Mouse (Mus musculus) retina, embryonic 14.5 days (tissue): ENCODE data around the gene Grk3.

Experiments used
- DNase-seq: peaks from one replicate; pipeline ENCODE4 v3.0.0-alpha.2; 2015; ENCODE audit warnings: low spot score

The Grk3 gene

DNA sequence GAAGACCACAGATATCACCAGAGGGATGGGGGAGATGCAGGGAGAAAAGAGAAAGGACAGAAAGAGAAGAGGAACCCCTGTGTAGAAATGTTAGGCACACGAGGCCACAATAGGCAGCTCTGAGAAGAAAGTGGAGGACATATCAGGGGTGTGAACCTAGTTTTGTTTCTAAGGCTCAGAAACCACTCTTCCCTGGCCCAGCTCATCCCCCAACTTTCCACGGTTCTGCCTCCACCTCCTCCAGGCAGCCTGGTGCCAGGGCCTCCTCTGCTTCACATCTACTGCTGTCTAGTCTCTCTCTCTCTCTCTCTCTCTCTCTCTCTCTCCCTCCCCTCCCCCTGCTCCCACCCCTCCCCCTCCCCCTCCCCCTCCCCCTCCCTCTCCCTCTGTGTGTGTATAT lies 7.1 kb downstream of the Grk3 start:
- DNase-seq = no peak

DNA sequence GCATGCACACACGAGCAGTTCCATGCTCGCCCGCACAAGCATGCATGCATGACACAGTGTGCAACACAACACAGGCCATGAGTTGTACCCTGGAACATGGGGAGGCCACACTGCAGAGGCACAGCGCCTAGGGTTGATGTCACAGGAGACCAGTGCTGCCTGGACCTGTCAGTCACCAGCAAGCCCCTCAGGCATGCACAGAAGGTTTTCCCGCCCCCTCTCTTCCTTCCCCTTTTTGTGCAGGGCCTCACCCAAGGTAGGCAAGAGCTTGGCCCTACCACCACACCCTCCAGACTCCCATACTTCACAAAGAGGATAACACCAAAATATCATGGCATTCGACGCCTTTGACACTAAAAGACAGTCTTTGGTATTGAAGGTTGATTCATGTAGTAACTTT lies 8.6 kb downstream of the Grk3 start:
- DNase-seq = no peak

DNA sequence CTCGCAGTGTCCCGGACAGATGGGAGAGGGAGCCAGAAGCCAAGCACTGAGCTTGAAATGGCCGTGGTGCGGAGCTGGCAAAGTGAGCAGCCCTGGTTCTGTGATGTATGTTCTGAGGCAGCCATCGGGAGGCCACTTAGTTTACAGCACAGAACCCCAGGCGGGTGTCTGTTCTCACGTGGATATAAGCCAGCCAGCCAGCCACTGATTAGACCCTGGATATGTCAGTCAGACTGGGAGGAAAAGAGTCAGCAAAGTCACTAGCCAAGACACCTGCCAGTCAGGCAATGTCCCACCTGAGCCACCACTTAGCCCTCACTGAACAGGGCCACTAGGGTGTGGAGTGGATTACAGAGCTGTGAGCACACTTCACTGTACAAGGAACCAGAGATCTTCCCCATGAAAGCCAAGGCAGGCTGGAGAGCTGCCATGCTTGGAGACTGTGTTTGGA lies 9.6 kb downstream of the Grk3 start:
- no peak for DNase-seq

DNA sequence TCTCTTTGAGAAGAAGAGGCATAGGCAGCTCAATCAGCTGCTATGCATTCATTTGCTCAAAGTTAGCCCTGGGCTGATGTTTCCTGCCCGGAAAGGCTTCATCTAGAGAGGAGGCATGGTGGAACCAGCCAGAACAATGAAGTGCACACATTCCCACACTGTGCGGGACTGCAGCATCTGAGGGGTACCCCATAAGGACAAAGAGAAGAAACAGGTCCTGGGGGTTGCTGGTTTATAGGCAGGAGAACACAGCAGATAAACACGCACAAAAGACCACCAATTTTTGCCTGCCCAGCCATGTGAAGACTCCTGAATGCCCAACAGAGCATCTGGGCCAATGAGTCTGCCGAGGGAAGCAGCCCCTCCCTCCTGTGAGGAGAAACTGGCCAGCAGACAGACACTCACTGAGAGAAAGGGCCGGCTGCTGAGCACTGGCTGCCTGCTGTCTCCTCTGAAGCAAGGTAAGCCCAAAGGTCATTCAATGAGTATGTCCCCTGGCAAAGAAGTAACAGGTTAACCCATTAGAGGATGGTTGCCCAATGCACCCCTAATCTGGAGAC lies 12.7 kb downstream of the Grk3 start:
- peak; percentile 41 for DNase-seq

DNA sequence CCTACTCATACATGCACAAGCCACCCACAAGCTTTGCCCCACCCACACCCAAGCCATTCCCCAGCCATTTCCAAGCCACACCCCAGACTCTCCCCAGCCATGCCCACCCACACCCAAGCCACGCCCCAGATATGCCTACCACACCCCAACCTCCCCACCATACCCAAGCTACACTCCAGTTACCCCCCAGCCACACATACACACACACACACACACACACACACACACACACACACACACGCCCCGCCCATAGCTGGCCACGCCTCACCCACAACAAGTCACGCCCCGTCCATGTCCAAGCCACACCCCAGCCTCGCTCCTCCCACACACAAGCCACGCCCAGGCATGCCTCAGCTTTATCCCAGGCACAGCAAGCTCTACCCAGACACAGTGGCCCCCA lies 16.4 kb downstream of the Grk3 start:
- no peak for DNase-seq

DNA sequence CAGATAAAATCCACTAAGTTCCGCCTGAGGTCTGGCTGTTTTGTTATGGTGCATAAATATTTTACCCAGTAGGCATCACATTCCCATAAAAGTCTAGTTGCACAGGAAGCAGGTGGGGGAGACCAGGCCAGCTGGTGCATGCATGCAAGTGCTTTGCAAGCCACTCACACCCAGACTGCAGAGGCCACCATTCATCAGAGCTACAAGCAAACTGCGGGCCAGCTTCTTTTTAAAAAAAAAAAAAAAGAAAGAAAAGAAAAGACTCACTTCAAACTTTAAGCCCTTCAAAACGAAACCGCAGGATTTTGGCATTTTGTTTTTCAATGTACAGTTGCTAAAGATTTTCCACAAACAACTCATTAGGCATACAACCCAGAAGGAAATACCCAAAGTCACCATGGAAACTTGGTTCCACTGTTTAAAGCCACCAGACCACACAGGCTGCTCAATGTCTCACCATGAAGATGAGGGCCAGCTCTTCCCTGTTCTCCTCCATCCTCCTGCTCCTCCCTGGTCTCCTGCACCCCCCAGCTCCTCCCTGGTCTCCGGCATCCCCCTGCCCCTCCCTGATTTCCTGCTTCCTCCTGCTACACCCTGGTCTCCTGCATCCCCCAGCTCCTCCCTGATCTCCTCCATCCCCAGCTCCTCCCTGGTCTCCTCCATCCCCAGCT lies 17.9 kb downstream of the Grk3 start:
- DNase-seq = no peak

DNA sequence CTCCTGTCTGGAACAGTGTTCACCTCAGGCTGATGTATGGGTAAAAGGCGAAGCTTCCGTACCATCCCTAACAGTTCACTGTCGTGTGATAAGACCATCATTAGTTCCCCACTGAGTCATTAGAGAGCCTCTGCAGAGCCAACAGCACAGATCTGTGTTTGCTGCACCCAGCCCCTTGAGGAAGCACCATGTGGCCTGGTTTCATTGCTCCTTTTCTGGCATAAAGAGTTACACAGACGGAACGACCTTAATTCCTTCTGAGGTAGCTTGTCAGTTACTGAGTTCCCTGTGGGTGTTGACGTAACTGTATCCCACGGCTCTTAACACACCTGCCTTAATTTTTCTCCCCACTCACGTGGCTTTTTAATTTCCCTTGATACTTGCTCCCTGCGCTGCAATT lies 24.3 kb downstream of the Grk3 start:
- DNase-seq = no peak

DNA sequence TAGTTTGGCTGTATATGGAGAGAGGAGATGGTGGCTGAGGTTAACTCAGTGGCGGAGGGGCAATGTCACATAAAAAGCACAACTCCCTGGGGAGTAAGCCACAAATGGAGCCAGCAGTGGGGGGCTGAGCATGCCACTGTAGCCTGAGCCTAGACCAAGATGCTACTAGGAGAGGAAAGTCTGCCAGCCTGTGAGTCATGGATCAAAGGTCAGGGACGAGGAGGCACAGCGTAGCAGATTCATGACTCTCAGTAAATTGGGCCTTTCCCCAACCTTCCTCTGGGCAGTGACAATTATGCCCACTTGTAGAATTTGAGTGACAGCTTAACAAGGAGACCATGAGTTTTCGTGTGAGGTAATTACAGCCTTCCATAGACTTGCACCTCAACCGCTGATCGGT lies 33.7 kb downstream of the Grk3 start:
- DNase-seq = no peak

DNA sequence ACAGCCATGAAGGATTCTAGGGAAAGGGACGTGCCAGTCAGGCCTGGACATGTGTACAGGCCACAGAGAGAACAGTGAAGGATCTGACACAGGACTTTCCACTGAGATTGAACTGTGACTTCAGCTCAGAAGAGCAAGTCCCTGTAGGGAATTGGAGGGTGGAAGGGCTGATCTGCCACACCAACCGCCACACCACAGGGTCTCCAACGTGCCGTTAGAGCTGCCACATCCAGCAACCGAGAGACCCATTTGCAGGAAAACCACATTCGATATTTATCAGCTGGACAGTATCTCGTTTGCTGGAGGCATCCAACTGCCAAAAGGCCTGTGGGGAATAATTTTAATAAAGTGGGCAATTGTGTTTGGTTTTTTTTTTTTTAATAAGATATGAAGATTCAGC lies 35.9 kb downstream of the Grk3 start:
- no peak for DNase-seq

DNA sequence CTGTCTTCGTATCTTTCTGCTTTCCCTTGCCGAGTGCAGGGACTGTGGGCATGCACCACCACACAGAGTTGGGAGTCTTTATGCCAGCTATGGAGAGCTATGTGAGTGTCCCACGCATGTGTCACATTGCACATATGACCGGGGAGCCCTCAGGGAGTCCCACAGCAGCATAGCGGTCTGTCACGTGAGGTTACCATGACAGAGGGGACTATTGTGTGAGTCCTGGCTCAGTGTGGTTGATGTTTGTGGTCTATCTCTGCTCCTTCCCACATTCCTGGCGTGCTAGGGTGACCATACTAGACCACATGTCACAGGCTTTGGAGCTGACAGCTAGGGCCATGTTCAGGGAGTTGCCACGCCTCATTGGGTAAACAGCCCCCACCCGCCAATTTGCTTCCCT lies 36.4 kb downstream of the Grk3 start:
- DNase-seq = no peak

DNA sequence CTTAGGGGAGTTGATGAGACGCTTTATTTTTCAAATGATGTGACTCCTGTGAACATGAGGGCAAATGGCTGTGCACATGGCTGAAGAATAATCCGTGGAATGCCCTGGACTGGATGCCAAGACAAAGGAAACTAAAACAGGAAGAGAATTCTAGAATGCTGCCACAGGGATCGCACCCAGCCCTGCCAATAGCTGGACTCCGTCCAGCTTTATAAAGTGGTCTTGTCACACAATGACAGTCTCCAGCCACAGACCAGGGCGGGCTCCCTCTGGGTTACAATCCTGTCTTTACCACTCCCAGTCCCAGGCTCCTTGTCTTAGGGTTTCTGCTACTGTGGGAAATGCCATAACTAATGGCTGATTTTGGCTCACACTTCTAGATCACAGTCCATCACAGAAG lies 38.5 kb downstream of the Grk3 start:
- no peak for DNase-seq

DNA sequence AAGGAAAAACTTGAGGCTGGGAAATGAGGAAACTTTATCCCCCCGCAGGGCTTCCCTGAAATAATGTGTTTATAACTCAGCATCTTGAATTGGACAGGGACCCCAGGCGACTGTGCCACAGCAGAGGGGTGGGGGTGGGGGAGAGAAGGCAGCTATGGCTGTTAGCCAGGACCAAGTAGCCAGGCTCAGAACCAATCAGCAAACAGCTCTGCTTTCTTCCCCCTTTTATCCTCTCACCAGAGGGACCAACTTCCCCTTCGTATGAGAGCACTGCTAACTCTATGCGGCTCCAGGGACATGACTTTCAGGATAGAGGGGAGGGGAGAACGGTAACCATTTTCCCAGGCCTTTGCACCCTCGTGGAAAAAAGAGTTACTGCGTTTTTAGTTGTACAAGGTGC lies 42.0 kb downstream of the Grk3 start:
- DNase-seq = no peak

DNA sequence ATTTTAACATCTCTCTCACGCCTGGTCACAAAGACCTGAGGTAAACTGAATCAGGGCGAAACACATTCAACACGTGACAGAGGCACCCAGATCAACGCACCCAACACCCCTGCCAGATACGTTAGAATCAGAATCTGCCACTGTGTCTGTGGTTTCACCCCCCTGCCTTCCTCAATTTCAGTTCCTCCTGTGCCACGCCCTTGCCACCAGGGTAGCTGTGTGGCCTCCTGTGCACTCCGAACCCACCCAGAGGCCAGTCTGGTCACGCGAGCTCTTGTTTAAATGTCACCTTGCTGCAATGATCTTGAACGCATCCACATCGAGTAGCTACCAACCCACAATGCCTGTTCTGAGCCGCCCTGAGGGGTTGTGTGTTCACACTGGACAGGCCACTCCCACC lies 43.3 kb downstream of the Grk3 start:
- no peak for DNase-seq

DNA sequence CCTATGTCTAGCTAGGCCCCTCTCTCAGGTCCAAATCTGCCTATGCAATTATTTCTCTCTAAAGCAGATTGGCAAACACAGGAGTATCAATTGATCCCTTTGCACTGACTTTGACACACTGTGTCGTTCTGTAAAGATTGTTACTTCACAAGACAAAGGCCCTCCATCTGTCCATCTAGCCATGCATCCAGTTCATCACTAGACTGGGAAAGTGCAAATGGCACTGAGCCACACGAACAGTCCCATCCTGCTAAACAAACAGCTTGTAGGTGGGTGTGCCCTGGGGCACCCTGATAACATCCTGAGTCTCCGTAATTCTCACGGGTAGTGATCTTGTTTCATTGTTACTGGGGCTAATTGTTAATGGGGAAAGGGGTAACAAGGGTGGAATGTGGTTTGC lies 52.1 kb downstream of the Grk3 start:
- DNase-seq = no peak

DNA sequence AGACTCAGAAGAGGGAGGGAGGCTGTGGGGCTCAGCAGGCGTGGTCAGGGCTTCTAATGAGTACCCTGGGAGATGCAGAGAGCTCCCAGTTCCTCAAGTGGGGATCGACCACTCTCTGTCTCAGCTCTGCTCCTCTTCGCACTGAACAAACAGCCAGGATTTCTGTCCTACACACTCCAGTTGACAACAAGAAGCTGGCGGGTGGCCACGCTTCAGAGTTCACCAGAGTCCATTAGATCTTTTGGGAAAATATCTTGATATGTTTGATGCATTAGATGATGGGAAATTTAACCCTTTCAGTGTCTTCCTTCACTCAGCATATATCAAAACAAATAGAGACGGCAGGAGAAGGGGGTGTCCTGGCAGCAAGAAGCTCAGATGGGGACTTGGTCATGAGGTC lies 53.4 kb downstream of the Grk3 start:
- no peak for DNase-seq

DNA sequence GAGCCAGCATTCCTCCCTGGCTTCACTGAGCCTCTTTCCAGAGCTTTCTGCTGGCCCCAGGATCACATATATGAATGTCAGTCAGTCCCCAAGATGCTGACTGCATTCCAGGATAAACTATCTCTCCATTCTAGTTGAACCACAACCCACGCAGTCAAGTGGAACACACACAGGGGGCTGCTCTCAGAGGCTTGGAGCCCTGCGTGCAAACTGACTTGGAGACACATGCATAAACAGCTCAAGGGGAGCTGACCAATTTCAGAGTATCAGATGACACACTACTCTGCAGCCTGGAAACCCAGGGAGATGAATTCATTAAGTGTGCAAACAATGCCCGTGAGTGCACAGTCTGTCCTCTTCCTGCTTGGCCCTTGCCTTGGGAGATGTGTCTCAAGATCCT lies 54.7 kb downstream of the Grk3 start:
- no peak for DNase-seq

DNA sequence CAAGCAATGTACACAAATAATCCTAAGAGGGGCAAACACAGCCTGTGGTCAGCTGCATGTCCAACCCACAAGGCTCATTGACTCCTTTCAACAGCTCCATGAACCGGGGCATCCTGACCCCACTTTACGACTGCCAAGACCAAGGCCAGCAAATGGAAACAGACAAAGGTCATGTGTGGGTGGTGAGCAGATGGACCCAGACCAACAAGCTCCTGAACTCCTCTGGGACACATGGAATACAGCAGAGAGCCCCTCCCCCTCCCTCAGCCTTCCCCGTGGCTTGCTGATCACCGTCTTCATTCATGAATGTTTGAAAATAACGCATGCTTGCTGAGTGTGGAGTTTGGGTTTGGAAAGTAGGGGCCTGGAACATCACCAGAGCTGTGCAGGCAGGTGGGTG lies 57.3 kb downstream of the Grk3 start:
- peak; percentile 38 for DNase-seq

DNA sequence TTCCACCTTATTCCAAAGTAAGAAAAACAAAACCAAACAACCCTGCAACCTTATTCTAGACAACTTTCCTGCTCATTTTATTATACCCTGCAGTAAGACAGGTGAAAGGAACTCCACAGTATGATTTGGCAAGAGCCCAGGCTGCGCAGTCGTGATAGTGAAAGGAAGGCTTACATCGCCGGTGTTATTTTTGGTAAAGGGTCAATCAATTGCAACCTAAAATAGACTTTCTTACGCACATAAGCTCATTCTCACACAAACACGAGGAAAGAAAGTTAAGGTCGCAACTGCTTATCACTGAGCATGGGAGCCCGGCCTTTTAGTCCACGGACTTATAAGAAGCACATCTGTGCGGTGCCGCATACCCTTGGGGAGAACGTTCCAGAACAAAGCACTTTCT lies 58.8 kb downstream of the Grk3 start:
- DNase-seq = no peak

DNA sequence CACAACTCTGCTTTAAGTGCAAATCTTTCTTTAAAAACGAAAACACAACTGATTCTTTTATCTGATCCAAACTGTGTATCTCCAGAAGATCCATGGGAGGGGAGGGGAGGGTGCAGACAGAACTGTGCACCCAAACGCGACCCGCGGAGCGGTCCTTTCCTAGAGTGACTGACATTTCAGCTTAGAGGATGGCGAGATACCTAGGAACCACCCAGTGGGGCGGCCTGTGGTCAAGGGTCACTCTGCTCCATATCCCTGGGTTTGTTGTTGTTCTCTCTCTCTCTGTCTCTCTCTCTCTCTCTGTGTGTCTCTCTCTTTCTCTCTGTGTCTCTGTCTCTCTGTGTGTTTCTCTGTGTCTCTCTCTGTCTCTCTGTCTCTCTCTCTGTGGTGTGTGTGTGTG lies 59.2 kb downstream of the Grk3 start:
- DNase-seq = no peak

DNA sequence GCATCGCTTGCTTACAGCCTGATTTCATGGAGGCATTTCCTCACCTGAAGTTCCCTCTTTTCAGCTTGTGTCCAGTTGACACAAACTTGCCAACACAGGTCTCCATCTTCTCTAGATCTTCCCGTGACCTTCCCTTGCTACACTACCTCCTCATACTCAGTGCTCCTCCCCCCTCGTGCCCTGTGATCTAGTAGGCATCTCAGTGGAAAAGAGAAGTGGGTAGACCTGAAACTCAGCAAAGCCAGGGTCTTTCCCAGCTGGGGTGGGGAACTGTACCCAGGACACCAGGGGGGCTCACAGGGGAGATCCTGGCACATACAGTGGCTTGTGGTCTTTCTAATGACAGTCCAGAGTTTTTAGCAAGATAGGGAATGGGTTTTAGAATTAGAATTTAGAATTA lies 64.7 kb downstream of the Grk3 start:
- no peak for DNase-seq

DNA sequence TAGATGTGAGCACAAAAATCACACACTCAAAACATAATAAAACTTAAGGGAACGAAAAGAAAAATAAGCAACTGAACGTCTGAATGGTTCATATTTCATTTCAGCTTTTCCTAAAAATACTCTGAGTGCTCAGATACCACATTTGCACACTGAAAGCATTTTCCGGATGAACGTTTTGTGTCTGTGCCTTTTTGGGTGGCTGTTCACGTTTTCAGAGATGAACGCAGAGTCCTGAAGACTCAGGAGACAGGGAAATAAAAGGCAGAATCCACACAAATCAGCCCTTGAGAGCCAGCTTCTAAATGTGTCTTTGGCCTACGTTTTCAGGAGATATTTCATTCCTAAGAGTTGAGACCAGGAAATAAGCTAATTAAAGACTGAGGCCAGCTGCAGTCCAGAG lies 69.7 kb downstream of the Grk3 start:
- DNase-seq = no peak

DNA sequence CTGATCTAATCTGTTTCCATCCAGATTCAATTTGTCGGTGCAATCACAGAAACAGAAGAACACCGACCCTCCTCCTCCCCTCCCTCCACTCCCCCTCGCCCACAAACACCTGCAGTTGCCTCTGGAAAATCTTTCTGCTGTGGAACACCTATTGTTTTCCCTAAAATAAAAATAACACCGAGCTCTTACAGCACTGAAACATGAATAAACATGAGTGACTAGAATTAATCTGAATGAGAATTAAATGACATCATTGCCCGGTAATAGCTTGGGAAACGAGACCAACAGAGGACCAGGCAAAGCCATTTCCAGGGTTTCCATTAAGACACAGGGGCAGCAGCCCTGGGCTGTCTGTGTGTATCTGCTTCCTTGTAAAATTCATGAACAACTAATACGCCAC lies 73.3 kb downstream of the Grk3 start:
- no peak for DNase-seq

DNA sequence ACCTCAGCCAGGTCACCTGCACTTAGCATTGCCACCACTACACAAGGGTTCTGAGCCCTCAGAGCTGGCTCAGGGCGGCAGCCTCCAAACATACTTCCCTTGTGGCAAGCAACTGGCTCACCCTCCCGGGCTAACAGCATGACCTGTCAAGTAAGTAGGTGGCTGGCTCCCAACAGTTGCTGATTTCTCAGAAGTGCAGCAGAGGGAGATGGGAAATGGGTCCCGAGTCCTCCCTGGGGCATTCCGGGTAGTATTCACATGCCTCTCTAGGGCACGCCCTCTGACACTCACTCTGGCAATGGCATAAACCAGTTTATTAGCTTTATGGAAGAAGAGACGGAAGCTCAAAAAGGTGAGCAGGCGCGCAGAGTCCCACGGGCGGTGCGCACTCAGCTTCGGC lies 74.6 kb downstream of the Grk3 start:
- no peak for DNase-seq

DNA sequence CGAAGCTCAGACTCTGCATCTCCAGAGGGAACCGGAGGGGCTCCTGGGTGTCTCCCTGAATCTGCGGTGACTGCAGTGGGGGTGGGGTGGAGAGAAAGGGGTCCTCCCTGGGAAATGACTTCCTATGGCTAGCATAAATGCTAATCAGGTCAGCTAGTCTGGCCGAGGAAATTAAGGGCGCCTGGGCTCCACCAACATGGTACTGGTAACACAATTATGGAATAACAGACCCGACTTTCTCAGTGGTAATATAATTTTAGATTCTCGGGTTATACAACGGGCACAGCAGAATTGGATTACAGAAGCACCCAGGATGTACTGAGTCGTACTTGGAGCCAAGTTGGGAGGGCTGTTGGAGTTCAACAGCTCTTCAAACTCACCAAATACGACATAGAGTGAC lies 79.0 kb downstream of the Grk3 start:
- no peak for DNase-seq

DNA sequence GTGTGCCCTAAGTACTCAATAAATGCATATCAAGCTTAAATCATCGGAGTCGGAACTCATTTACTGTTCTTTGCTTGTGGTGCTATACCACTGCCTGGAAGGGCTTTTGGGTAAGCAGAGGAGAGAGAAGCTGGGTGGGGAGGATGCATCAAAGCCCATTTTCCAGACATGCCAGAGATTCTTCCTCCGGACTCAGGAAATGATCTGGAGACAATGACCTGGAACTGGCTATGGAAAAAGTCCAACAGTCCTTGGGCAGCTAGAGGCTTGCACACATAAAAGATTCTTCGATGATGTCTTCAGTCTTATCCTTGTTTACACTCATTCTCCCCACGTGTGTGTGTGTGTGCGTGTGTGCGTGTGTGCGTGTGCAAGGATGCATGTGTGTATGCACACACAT lies 80.2 kb downstream of the Grk3 start:
- no peak for DNase-seq
